Mouse (Mus musculus) left cerebral cortex, postnatal 25 days (tissue): ENCODE data around the gene Ensa. TPM values are rescaled to one million over a fixed set of nuclear protein-coding genes. Genes with fewer than 3 reads are reported as not detected.

Experiments used
- DNase-seq, 2 experiments: peaks; one replicate each; pipeline ENCODE4 v3.0.0; 2022; ENCODE audit warnings: low spot score in 2 of 2, mixed read lengths in 1 of 2
- intact Hi-C: fragments of 180-260 bp; cut with DNase I; formaldehyde crosslinking; loops from one replicate; pipeline ENCODE4 v1.15.1; 2025
- total RNA-seq, 2 experiments: library from RNA; stranded (reverse); gene quantifications; 2 replicates each; pipeline ENCODE4 v1.2.3; 2021

The Ensa gene
- total RNA-seq, 2 experiments from 2014 or later: 366 to 382 TPM

- peak; percentile 65 to 66 for DNase-seq
- intact Hi-C loops: loop anchor here (2.0 to 5.0 kb wide), 2 partner anchors 17 to 43 kb away; partner anchors contain the start of gene Mcl1
Observed at GRCm38 (mm10) chr3:95675301-95676092, 50.7 kb downstream of the Ensa start.

- intact Hi-C loops: loop anchor here (5.0 kb wide), 1 partner anchor 45 kb away; no protein-coding TSS in a partner anchor
- peak; percentile 42 to 49 for DNase-seq
Observed at GRCm38 (mm10) chr3:95676745-95677419, 52.1 kb downstream of the Ensa start.

- DNase-seq: no peak
Observed at GRCm38 (mm10) chr3:95677420-95678090, 52.8 kb downstream of the Ensa start.

GRCm38 (mm10) chr3:95679551-95679950, 54.8 kb downstream of the Ensa start:
- no peak for DNase-seq
- intact Hi-C loops: loop anchor here (5.0 kb wide), 1 partner anchor 47 kb away; no protein-coding TSS in a partner anchor

More at GRCm38 (mm10) chr3:95677420-95678090, 52.8 kb downstream of the Ensa start:
- intact Hi-C loops: loop anchor here (5.0 kb wide), 1 partner anchor 45 kb away; no protein-coding TSS in a partner anchor

GRCm38 (mm10) chr3:95680673-95681072, 55.9 kb downstream of the Ensa start:
- DNase-seq: no peak
- intact Hi-C loops: no loop called here

- intact Hi-C loops: no loop called here
- no peak for DNase-seq
Observed at GRCm38 (mm10) chr3:95681365-95681764, 56.6 kb downstream of the Ensa start.

Other genes with a start within 250 kb of the Ensa start
- gene 4930558C23Rik, start 222.2 kb upstream of the Ensa start, total RNA-seq: not detected
- gene Arnt, start 190.6 kb upstream of the Ensa start, total RNA-seq: 10 to 100 TPM; 32.5 to 37.0 TPM
- 1 to 10 TPM; 5.9 to 8.1 TPM for gene Ctsk, start 125.7 kb upstream of the Ensa start, total RNA-seq
- 10 to 100 TPM; 55.9 to 60.1 TPM for gene Ctss, start 98.2 kb upstream of the Ensa start, total RNA-seq
- gene Hormad1, start 65.3 kb upstream of the Ensa start, total RNA-seq: not detected
- gene Golph3l, start 36.1 kb upstream of the Ensa start, total RNA-seq: 10 to 100 TPM; 20.4 to 20.6 TPM
- gene Mcl1, start 33.8 kb downstream of the Ensa start, total RNA-seq: 10 to 100 TPM; 58.4 to 59.6 TPM
- gene Adamtsl4, start 62.9 kb downstream of the Ensa start, total RNA-seq: 1 to 10 TPM; 4.1 to 4.6 TPM
- gene Ecm1, start 114.6 kb downstream of the Ensa start, total RNA-seq: 10 to 100 TPM; 13.3 to 14.0 TPM
- gene Tars2, start 135.2 kb downstream of the Ensa start, total RNA-seq: 10 to 100 TPM; 37.1 to 41.2 TPM
- gene Rprd2, start 193.9 kb downstream of the Ensa start, total RNA-seq: 10 to 100 TPM; 65.2 to 69.4 TPM
- 10 to 100 TPM; 32.2 to 34.3 TPM for gene Prpf3, start 230.9 kb downstream of the Ensa start, total RNA-seq
- gene Mrps21, start 246.5 kb downstream of the Ensa start, total RNA-seq: 100 to 1,000 TPM; 153 to 158 TPM